Mouse (Mus musculus) layer of hippocampus, adult 9-11 months (tissue): ENCODE data around the gene Ncor2.

ENCODE experiments used
- DNase-seq: peaks from one replicate; pipeline ENCODE4 v3.0.0; 2022

Ncor2 gene

DNA sequence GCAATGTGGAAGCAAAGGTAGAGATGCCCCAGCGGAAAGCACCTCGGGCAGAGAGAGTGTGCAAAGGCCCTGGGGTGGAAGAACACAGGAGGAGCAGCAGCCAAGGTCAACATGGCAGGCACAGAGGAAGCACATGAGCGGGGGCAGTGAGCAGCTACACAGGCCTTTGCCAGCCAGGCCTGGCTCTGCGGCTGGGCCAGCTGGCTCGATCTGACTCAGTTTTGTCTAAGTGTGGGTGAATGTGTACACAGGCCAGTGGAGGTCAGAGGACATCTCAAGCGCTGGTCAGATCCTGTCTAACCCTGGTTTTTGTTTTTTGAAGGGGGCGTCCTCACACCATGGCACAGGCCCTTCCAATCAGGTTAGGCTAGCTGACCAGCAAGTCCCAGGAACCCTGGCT, 10.9 kb downstream of the Ncor2 start:
- no peak for DNase-seq

DNA sequence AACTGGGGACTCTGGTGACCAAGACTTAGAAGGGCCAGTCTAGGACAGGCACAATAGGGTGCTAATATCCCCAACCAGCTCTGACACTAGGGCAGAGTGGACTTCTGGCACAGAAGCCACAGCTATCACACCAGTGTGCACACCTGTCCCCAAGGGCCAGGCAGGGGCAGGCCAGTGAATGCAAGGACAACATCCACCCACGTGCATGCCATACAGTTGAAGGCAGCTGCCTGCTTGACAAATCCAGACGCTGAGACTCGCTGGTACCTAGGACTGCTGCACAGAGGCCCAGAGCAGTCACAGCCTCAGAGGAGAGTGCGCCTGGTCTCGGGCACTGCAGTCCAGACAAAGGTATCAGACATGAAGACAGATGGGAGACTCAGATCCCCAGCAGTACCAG, 11.5 kb downstream of the Ncor2 start:
- DNase-seq: no peak

- no peak for DNase-seq
Observed at GRCm38 (mm10) chr5:125165993-125166392, 13.0 kb downstream of the Ncor2 start.

- DNase-seq: no peak
Observed at GRCm38 (mm10) chr5:125164465-125165167, 14.4 kb downstream of the Ncor2 start.

DNA sequence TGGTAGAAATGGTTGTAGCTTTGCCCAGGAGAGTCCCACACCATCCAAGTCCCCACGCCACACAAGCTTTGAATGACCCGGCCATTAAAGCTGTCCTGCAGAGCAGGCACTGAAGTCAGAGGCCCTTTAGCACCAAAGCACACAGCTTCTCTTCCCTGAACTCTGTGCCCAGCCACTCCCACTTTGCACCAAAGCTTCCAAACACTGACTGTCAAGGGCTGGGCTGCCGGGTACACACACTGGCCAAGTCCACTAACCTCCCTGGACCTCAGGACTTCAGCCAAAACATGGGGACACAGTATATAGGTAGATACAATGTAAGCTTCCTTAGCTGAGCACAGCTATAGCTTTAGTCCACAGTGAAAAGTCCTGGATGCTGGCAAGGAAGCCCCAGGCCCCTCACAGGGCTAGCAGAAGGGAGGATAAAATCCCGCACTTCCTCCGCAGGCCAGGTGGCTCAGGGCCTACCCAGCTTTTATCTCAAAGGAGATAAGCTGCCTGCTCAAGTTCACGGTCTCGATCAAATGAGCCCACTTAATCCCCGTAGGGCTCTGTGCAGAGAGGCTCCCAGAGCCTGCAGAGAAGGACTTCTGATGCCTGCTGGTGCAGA, 15.5 kb downstream of the Ncor2 start:
- no peak for DNase-seq

GRCm38 (mm10) chr5:125162461-125162860, 16.6 kb downstream of the Ncor2 start:
- no peak for DNase-seq

- no peak for DNase-seq
Observed at GRCm38 (mm10) chr5:125159804-125160405, 19.1 kb downstream of the Ncor2 start.

DNA sequence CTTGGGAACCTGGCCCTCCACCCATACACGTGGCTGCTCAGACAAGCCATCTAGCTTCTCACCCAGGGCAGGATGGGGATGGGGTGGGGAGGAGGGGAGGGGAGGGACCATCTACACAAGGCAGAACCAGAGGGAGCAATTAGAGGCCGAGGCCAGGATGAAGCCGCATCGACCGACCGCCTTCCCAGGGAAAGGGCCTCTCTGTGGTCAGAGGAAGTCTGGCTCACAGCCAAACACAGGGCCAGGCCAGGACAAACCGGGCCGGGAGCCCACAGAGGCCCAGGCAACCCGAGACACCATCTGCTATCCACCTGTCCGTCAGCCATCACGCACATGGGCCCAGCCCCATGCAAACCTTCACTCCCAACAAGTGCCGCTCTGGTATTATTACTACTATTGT, 19.7 kb downstream of the Ncor2 start:
- no peak for DNase-seq

DNA sequence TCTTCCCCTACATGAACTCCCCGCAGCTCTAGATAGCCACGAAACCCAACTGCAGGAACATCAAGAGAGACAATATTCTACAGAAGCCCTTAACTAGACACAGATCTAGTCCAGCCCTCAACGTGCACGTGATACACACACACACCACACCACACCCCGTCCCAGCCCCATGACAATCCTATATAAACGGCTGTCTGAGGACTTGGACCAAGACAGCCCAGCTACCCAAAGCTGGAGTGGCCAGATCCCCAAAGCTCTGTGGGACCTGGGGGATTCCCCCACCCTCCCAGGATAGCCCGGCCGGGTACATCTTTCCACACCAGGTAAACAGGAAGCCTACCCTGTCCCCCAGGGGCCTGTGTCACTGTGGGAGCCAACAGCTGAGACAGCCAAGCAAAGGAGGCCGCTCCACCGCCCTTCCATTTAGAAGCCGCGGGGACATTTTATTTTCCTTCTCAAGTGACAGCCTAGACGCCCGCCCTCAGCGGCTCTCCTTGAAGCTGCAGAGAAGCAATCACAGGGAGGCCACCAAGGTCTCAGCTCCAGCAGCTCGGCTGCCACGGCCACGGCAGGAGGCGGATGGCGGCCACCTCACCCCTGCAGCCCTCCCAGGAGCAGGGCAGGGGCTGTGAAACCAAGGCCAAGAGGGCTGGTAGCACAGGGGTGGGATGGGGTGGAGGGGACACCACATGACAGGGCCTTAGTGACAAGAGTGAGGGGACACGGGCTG, 20.6 kb downstream of the Ncor2 start:
- no peak for DNase-seq

GRCm38 (mm10) chr5:125157375-125158033, 21.5 kb downstream of the Ncor2 start:
- DNase-seq: no peak

GRCm38 (mm10) chr5:125156418-125157205, 22.4 kb downstream of the Ncor2 start:
- no peak for DNase-seq

- no peak for DNase-seq
Observed at GRCm38 (mm10) chr5:125155451-125155850, 23.6 kb downstream of the Ncor2 start.

DNA sequence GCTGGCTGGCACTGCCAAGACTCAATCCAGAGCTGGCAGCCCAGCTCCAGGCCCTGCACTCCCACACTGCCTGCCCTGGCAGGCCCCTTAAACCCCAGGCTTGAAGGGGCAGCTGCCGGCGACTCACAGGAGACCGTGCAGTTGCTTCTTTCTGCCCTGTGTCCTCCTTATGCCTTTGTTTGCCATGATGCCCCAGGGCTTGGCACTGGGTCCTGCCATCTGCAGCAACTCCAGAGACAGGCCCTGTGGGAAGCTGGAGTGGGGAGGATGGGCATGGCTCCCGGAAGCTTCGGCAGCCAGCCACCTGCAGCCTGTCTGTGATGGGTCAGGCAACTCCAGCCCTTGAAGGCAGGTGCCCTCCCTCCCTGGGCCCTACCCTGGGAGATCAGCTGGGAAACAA, 24.0 kb downstream of the Ncor2 start:
- DNase-seq: peak; percentile 79

- no peak for DNase-seq
Observed at GRCm38 (mm10) chr5:125154178-125154577, 24.8 kb downstream of the Ncor2 start.

DNA sequence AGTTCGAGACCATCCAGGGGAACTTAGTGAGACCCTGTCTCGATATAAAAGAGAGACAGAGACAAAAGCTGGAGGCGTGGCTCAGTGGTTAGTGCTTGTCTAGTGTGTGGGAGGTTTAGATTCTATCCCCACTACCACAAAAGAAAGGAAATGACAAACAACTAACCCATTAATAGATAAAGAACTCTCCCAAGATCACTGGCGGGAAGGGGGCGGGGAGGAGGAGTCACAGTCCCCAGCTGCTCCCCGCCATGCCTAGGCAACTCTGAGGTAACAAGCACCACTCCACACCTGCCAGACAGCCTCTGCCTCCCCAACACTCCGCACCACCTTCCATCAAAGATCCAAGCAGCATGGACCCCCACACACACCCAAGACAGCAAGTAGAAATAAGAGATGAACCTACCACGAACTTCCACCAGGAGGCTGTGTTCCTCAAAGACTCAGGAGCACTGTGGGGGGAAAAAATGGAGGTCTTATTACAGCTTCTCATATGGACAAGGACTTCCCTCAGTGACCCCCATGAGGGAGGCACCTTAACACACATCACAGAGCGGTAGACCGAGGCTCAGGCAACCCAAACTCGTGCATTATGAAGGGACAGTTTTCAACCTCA, 25.7 kb downstream of the Ncor2 start:
- no peak for DNase-seq

- DNase-seq: no peak
Observed at GRCm38 (mm10) chr5:125151872-125152534, 27.0 kb downstream of the Ncor2 start.

- DNase-seq: no peak
Observed at GRCm38 (mm10) chr5:125150951-125151564, 28.0 kb downstream of the Ncor2 start.

DNA sequence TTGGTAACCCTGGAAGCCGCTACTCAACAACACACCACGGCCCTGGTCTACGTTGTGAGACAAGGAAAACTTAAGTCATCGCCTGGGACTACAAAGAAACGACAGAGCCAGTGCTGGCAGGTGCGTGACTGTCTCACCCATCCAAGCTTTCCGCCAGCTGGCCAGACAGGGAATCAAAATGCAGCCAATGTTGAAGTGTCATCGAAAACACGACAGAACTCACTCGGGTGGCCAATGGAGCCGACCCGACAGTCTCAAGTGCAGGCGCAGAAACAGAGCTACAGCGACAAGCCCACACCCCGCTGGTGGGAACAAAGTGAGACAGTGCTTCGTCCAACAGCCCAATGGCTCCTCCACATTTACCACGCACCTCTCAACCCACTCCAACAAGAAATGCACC, 29.9 kb downstream of the Ncor2 start:
- DNase-seq: no peak

- no peak for DNase-seq
Observed at GRCm38 (mm10) chr5:125148686-125149085, 30.3 kb downstream of the Ncor2 start.

- no peak for DNase-seq
Observed at GRCm38 (mm10) chr5:125148173-125148572, 30.8 kb downstream of the Ncor2 start.

DNA sequence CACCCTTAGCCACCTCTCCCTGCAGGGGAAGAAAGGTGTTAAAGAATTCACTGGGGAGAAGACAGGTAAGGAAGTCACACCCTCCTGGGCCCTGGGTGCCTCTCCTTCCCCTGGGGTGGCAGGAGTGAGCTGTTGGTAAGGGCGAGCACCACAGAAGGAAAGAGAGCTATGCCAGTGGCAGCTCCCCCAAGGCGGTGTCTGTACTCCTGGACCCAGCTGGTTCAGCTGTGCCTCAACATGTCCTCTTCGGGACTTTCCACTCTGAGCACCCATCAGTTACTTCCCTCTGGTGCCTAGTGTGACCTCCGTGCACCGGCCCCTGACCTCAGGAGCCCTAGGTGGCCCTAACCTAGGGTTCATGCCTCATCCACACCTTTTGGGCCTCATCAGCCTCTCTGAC, 31.9 kb downstream of the Ncor2 start:
- no peak for DNase-seq
